Mouse (Mus musculus) heart, adult 2 months (tissue): ENCODE measurements around the gene Hps3. TPM values are rescaled to one million over a fixed set of nuclear protein-coding genes. Genes with fewer than 3 reads are reported as not detected.

Source experiments
- DNase-seq, 2 experiments: peaks; one replicate each; pipeline ENCODE4 v3.0.0; 2021
- H3K27ac ChIP-seq: fragments of 200-600 bp; 2 replicates; pipeline ENCODE4 v1.8.1; 2022
- H3K27me3 ChIP-seq: fragments of 200-500 bp; 2 replicates; pipeline ENCODE4 v1.6.1; 2012; ENCODE audit warnings: mild to moderate bottlenecking, low read length, inconsistent platforms, mixed read lengths; ENCODE audit not compliant: control insufficient read depth, insufficient read depth
- H3K36me3 ChIP-seq: fragments of 200-500 bp; 2 replicates; pipeline ENCODE4 v1.6.1; 2012; ENCODE audit warnings: low read length, inconsistent platforms; ENCODE audit not compliant: control insufficient read depth, insufficient read depth
- H3K4me1 ChIP-seq: fragments of 200-500 bp; 2 replicates; pipeline ENCODE4 v1.6.1; 2011; ENCODE audit warnings: low read length; ENCODE audit not compliant: control insufficient read depth, insufficient read depth
- H3K4me3 ChIP-seq: fragments of 200-600 bp; 2 replicates; pipeline ENCODE4 v1.8.1; 2022
- H3K79me2 ChIP-seq: fragments of 200-500 bp; replicated peaks from 2 replicates; pipeline ENCODE4 v1.6.1; 2012; ENCODE audit warnings: mild to moderate bottlenecking, inconsistent platforms, low read length, moderate library complexity, mixed read lengths; ENCODE audit not compliant: control insufficient read depth, insufficient read depth
- H3K9ac ChIP-seq: fragments of 200-500 bp; 2 replicates; pipeline ENCODE4 v1.6.1; 2012; ENCODE audit warnings: low read depth, mild to moderate bottlenecking, control low read depth, inconsistent platforms, low read length, mixed read lengths
- CTCF ChIP-seq: fragments of 200-600 bp; IDR thresholded peaks from 2 replicates; pipeline ENCODE4 v1.8.1; 2022; ENCODE audit warnings: antibody characterized with exemption, mild to moderate bottlenecking, moderate library complexity
- EP300 ChIP-seq: fragments of 200-500 bp; IDR thresholded peaks from 2 replicates; pipeline ENCODE4 v1.6.1; 2011; ENCODE audit warnings: low read depth, low read length, control low read depth; ENCODE audit not compliant: insufficient read depth
- POLR2A ChIP-seq: fragments of 200-500 bp; IDR thresholded peaks from 2 replicates; pipeline ENCODE4 v1.6.1; 2011; ENCODE audit warnings: mild to moderate bottlenecking, low read depth, low read length, control low read depth; ENCODE audit not compliant: insufficient read depth
- WGBS: fragments of 180-500 bp; shearing (Covaris S2); methylation state at CpG from one replicate; pipeline ENCODE4 v1.1.7; 2018; 5-methylcytosine and 5-hydroxymethylcytosine counted together
- intact Hi-C: fragments of 180-260 bp; cut with DNase I; formaldehyde crosslinking; loops from one replicate; pipeline ENCODE4 v1.15.1; 2025
- polyA plus RNA-seq: library from polyadenylated mRNA; depleted of rRNA; stranded (reverse); fragments of >200 nt; gene quantifications from 2 replicates; pipeline ENCODE4 v1.2.3, GENCODE M21; 2012
- total RNA-seq, 2 experiments: library from RNA; stranded (reverse); gene quantifications; 2 replicates each; pipeline ENCODE4 v1.2.3; 2021

Gene Hps3
- total and polyA plus RNA-seq, 3 experiments = 5.9 to 8.3 (median 7.1) TPM

DNA sequence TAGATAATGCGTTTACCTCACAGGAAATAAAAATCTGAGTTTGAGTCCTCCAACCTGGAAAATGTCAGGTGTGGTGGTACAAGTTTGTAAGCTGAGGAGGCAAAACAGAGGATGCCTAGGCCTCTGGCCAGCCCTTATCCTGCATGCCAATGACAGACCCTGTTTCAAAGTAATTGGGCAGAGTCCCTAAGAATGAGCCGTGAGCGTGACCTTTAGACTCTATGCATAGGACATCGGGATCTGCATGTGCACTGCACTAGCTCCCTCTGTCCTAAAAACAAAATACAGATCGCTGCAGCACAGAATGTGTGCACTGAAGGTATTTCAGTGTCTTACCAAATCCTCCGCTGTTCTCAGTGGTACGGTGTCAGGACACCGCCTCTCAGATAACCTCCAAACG lies 24.7 kb downstream of the Hps3 start:
- no peaks in the 10 kb centered on the region for H3K4me1 ChIP-seq
- no peaks in the 10 kb centered on the region for H3K27me3 ChIP-seq
- H3K27ac ChIP-seq = no peak overlapping the region
- WGBS = 93% methylated on average over 9 of the region's 9 CpGs
- no peak overlapping the region for H3K9ac ChIP-seq
- no peak for TF ChIP-seq POLR2A
- TF ChIP-seq EP300 = no peak
- no peak for TF ChIP-seq CTCF
- peaks cover 4% of the 10 kb centered on the region for H3K36me3 ChIP-seq
- no peak overlapping the region for H3K4me3 ChIP-seq
- H3K79me2 ChIP-seq = no peaks in the 10 kb centered on the region
- intact Hi-C loops = loop anchor here (5.0 kb wide), 1 partner anchor 187 kb away; no protein-coding TSS in a partner anchor
- DNase-seq = no peak

DNA sequence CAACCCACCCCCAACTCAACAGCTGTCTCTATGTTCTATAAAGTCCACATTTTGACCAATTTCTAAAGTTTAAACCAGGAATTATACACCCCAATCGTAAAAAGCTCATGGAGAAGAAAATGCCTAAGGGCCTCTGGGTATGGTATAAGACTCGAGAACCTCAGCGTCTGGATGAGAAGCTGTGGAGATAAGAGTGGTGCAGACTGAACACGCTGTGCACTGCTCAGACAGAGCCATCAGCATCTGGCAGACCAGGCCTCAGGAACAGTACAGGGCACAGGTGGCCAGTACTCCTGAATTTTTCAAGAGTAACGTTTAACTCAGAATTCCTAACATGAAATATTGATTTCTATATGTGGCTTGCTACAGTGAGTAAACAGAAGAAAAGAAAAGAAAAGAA lies 27.4 kb downstream of the Hps3 start:
- no peak overlapping the region for H3K4me3 ChIP-seq
- peaks cover 4% of the 10 kb centered on the region for H3K36me3 ChIP-seq
- no peak overlapping the region for H3K27ac ChIP-seq
- intact Hi-C loops = no loop called here
- WGBS = 83% methylated on average over 5 of the region's 5 CpGs
- H3K4me1 ChIP-seq = no peaks in the 10 kb centered on the region
- TF ChIP-seq EP300 (no peak), POLR2A (no peak)
- H3K79me2 ChIP-seq = no peaks in the 10 kb centered on the region
- H3K9ac ChIP-seq = no peak overlapping the region
- no peaks in the 10 kb centered on the region for H3K27me3 ChIP-seq
- DNase-seq = no peak

DNA sequence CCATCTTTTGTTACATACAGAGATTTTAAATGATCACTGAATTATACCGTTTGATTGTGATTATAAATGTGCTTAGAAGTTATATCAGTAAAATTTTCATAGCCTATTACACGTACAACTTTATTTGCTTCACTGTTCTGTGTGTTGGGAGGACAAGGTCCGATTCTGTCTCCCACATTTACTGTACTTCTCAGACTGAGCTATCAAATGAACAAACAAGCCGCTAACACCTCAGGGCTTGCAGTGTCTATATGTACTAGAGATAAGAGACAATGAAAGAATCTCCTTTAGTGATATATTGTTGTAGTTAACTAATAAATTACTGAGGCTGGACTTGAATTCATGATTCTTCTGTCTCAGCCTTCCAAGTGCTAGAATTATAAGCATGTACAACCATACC lies 27.8 kb downstream of the Hps3 start:
- Histone ChIP-seq H3K36me3 (peaks cover 2% of the 10 kb centered on the region), H3K9ac (no peak overlapping the region), H3K4me3 (no peak overlapping the region), H3K27ac (no peak overlapping the region), H3K4me1 (no peaks in the 10 kb centered on the region), H3K27me3 (no peaks in the 10 kb centered on the region), H3K79me2 (no peaks in the 10 kb centered on the region)
- TF ChIP-seq POLR2A = no peak
- no peak for TF ChIP-seq EP300
- TF ChIP-seq CTCF = no peak
- intact Hi-C loops = no loop called here
- WGBS = 91% methylated on average over 4 of the region's 4 CpGs
- no peak for DNase-seq

DNA sequence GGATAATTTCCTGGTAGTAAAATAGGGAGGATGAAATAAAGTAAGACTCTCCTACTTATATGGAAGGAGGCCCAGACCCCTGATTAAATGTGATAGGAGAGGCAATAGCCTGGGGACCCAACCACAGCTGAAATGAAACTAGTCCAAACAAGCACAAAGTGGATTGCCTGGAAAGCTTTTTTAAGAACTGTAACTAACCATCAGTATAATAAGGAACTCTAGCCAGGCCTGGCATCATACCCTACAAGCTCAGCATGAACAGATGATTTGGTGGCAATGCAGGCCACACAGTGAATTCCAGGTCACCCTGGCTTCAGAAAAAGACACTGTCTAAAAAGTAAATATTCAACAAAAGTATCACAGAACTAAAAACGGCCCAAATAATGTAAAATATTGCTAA lies 29.5 kb downstream of the Hps3 start:
- H3K9ac ChIP-seq = no peak overlapping the region
- H3K4me1 ChIP-seq = no peaks in the 10 kb centered on the region
- no peak overlapping the region for H3K4me3 ChIP-seq
- TF ChIP-seq CTCF (no peak), POLR2A (no peak), EP300 (no peak)
- intact Hi-C loops = no loop called here
- H3K27me3 ChIP-seq = no peaks in the 10 kb centered on the region
- 72% methylated on average over 1 of the region's 1 CpGs for WGBS
- H3K36me3 ChIP-seq = peaks cover 2% of the 10 kb centered on the region
- no peak overlapping the region for H3K27ac ChIP-seq
- H3K79me2 ChIP-seq = no peaks in the 10 kb centered on the region
- no peak for DNase-seq

DNA sequence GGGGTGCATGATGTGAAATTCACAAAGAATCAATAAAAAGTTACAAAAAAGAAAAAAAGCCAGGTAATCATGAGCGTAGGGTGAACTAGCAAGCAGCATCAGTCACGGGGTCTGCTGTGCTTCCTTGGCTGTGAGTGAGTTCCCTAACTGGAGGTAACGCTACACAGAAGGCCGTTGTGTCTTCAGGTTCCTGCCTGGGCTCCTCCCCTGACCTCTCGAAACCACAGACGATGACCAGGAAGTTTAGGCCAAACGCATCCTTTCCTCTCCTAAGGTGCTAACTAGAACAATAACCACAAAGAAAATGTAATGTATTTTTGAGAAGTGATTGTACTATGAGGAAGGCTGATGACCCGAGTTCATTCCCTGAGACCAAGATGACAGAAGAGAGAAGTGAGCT lies 30.7 kb downstream of the Hps3 start:
- H3K36me3 ChIP-seq = peaks cover 2% of the 10 kb centered on the region
- no peaks in the 10 kb centered on the region for H3K27me3 ChIP-seq
- no peak for TF ChIP-seq EP300
- TF ChIP-seq POLR2A = no peak
- no peak for TF ChIP-seq CTCF
- no peak overlapping the region for H3K27ac ChIP-seq
- no peaks in the 10 kb centered on the region for H3K4me1 ChIP-seq
- H3K9ac ChIP-seq = no peak overlapping the region
- WGBS = 66% methylated on average over 8 of the region's 8 CpGs
- intact Hi-C loops = no loop called here
- H3K4me3 ChIP-seq = no peak overlapping the region
- DNase-seq = no peak
- H3K79me2 ChIP-seq = no peaks in the 10 kb centered on the region

DNA sequence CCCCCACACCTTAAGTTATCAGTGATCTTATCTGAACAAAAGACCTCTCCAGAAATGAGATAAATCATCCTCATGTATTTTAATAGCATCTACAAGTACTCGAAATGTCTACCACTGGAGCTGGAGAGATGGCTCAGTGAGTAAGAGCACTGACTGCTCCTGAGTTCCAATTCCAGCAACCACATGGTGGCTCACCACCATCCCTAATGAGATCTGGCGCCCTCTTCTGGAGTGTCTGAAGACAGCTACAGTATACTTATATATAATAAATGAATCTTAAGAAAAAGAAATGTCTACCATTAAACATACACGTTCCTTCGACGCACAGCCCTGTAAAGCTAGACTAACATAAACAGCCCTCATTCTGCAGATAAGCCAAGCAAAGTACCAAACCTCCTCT lies 32.3 kb downstream of the Hps3 start:
- intact Hi-C loops = loop anchor here (1.0 kb wide), 1 partner anchor 98 kb away; no protein-coding TSS in a partner anchor
- DNase-seq = peak in 1 of 2 experiments; percentile 24
- Histone ChIP-seq H3K4me1 (no peaks in the 10 kb centered on the region), H3K4me3 (no peak overlapping the region), H3K27me3 (no peaks in the 10 kb centered on the region), H3K27ac (no peak overlapping the region), H3K36me3 (peaks cover 2% of the 10 kb centered on the region), H3K9ac (no peak overlapping the region), H3K79me2 (no peaks in the 10 kb centered on the region)
- WGBS = 78% methylated on average over 5 of the region's 5 CpGs
- TF ChIP-seq POLR2A (no peak), EP300 (no peak), CTCF (peak; percentile 81)

DNA sequence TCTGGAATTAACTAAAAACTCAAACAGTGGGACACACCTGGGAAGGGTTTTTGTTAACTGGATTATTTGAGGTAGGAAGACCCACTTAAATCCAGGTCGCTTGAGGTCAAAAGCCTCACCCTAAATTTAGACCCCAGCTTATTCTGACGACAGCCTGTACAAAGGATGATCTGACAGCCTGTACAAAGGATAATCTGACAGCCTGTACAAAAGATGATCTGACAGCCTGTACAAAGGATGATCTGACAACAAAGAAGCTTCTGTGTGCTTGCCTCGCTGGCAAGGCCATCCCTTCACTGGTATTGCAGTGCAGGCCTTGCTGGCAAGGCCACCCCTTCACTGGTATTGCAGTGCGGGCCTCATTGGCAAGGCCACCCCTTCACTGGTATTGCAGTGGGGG lies 34.3 kb downstream of the Hps3 start:
- no peak for TF ChIP-seq EP300
- no peak for TF ChIP-seq POLR2A
- TF ChIP-seq CTCF = no peak
- DNase-seq = no peak
- intact Hi-C loops = no loop called here
- Histone ChIP-seq H3K36me3 (no peaks in the 10 kb centered on the region), H3K27ac (no peak overlapping the region), H3K9ac (no peak overlapping the region), H3K79me2 (no peaks in the 10 kb centered on the region), H3K4me3 (no peak overlapping the region), H3K4me1 (no peaks in the 10 kb centered on the region), H3K27me3 (no peaks in the 10 kb centered on the region)
- WGBS = 83% methylated on average over 4 of the region's 4 CpGs
